ENCODE assay signal across 13 mouse cellular contexts in the genomic region with DNA sequence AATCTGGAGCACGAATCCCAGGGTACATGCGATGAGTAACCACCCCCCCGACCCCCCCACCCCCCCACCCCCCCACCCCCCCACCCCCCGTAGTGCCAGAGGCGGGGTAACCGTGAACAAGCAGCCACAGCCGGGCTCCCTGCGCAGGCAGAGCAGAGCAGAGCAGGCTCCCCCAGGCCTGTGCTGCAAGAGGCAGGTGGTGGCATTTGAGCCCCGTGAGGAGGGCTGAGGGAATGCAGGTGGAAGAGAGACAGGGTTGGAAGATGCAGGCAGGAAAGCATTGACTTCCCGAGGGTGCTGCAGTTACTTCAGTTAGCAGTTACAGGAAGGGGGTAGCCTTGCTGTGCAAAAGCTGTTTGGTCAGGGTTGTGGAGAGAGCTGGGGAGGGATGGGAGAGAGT. TPM values are rescaled to one million over a fixed set of nuclear protein-coding genes. Genes with fewer than 3 reads are reported as not detected.
DNase-seq lines count a peak whose midpoint lies in the region; ATAC-seq lines count a peak whose summit lies in the region.
"Had no signal": no experiment of that assay in that cellular context is flagged by ENCODE, and none has a peak within 500 bp of the region (broad histone marks: within the 10 kb centered on the region; RNA-seq: fewer than 3 reads in every experiment).

No protein-coding gene starts in this region.

- H3K4me1 ChIP-seq in hindbrain, embryonic 11.5 days (replicated peaks; ENCODE audit: control insufficient read depth, insufficient read depth, low read length): no peaks in the 10 kb centered on the region
- no peaks in the 10 kb centered on the region for H3K4me1 ChIP-seq in hindbrain, embryonic 14.5 days (replicated peaks; ENCODE audit: control insufficient read depth, insufficient read depth, low read length)
- H3K4me1 ChIP-seq in limb, embryonic 10.5 days: no peaks in the 10 kb centered on the region
- H3K4me1 ChIP-seq: embryonic facial prominence, embryonic 13.5 days; heart, embryonic 13.5 days; liver, embryonic 15.5 days had no signal

- peak; percentile 17 for DNase-seq in hindbrain, embryonic 11.5 days (ENCODE audit: low spot score)
- no peak for DNase-seq in hindbrain, embryonic 14.5 days (ENCODE audit: low spot score)
- DNase-seq in thymus, postnatal 4 days: peak; percentile 52
- DNase-seq in thymus, postnatal 10 days (ENCODE audit: low spot score in 2 of 2): no peak
- DNase-seq in limb, embryonic 10.5 days (ENCODE audit: low spot score): peak; percentile 44
- DNase-seq in layer of hippocampus, postnatal 10 days (ENCODE audit: low spot score in 2 of 2): no peak
- DNase-seq in spleen, postnatal 14 days (ENCODE audit: low spot score in 2 of 2): no peak
- DNase-seq: layer of hippocampus, postnatal 36 days had no signal

- no peak overlapping the region for H3K4me2 ChIP-seq in hindbrain, embryonic 11.5 days (replicated peaks; ENCODE audit: low read depth, low read length)
- H3K4me2 ChIP-seq in hindbrain, embryonic 14.5 days (replicated peaks): no peak overlapping the region
- H3K4me2 ChIP-seq: embryonic facial prominence, embryonic 13.5 days; heart, embryonic 13.5 days; liver, embryonic 15.5 days had no signal

- H3K9ac ChIP-seq in hindbrain, embryonic 11.5 days (ENCODE audit: low read depth, low read length): no peak overlapping the region
- H3K9ac ChIP-seq in hindbrain, embryonic 14.5 days: no peak overlapping the region
- H3K9ac ChIP-seq: embryonic facial prominence, embryonic 13.5 days; heart, embryonic 13.5 days; liver, embryonic 15.5 days had no signal

- H3K9me3 ChIP-seq in hindbrain, embryonic 11.5 days (ENCODE audit: control insufficient read depth, low read length): no peaks in the 10 kb centered on the region
- no peaks in the 10 kb centered on the region for H3K9me3 ChIP-seq in hindbrain, embryonic 14.5 days (ENCODE audit: control insufficient read depth, low read length)
- H3K9me3 ChIP-seq in limb, embryonic 10.5 days (replicated peaks): no peaks in the 10 kb centered on the region
- H3K9me3 ChIP-seq: embryonic facial prominence, embryonic 13.5 days; heart, embryonic 13.5 days; liver, embryonic 15.5 days; megakaryocyte, embryonic 14.5 days had no signal

- 22% methylated on average over 8 of the region's 10 CpGs for WGBS in hindbrain, embryonic 11.5 days
- 12% methylated on average over 10 of the region's 10 CpGs for WGBS in hindbrain, embryonic 14.5 days
- 17% methylated on average over 10 of the region's 10 CpGs for whole genome bisulfite sequencing in limb, embryonic 10.5 days

- H3K27ac ChIP-seq in hindbrain, embryonic 11.5 days (ENCODE audit: low read depth, low read length): no peak overlapping the region
- no peak overlapping the region for H3K27ac ChIP-seq in hindbrain, embryonic 14.5 days
- H3K27ac ChIP-seq in limb, embryonic 10.5 days: no peak overlapping the region
- H3K27ac ChIP-seq: embryonic facial prominence, embryonic 13.5 days; heart, embryonic 13.5 days; liver, embryonic 15.5 days had no signal

- H3K4me3 ChIP-seq in hindbrain, embryonic 11.5 days (ENCODE audit: low read depth, low read length): no peak overlapping the region
- no peak overlapping the region for H3K4me3 ChIP-seq in hindbrain, embryonic 14.5 days (replicated peaks; ENCODE audit: low read length)
- H3K4me3 ChIP-seq in limb, embryonic 10.5 days: no peak overlapping the region
- H3K4me3 ChIP-seq: embryonic facial prominence, embryonic 13.5 days; heart, embryonic 13.5 days; liver, embryonic 15.5 days; megakaryocyte, embryonic 14.5 days had no signal

- no peaks in the 10 kb centered on the region for H3K36me3 ChIP-seq in hindbrain, embryonic 11.5 days (ENCODE audit: control insufficient read depth, insufficient read depth, low read length)
- H3K36me3 ChIP-seq in hindbrain, embryonic 14.5 days (replicated peaks; ENCODE audit: control insufficient read depth, insufficient read depth): no peaks in the 10 kb centered on the region
- no peaks in the 10 kb centered on the region for H3K36me3 ChIP-seq in limb, embryonic 10.5 days
- H3K36me3 ChIP-seq: embryonic facial prominence, embryonic 13.5 days; heart, embryonic 13.5 days; liver, embryonic 15.5 days had no signal

- no peak for ATAC-seq in hindbrain, embryonic 11.5 days (ENCODE audit: low FRiP score)
- ATAC-seq in hindbrain, embryonic 14.5 days (ENCODE audit: low FRiP score): no peak
- no peak for ATAC-seq in monocyte, adult 5-6 weeks (replicated peaks; ENCODE audit: insufficient number of reproducible peaks, low FRiP score, low TSS enrichment, poor library complexity, severe bottlenecking)

- no peaks in the 10 kb centered on the region for H3K27me3 ChIP-seq in hindbrain, embryonic 11.5 days (ENCODE audit: control insufficient read depth, insufficient read depth, low read length)
- no peaks in the 10 kb centered on the region for H3K27me3 ChIP-seq in hindbrain, embryonic 14.5 days (ENCODE audit: control insufficient read depth, insufficient read depth, low read length)
- H3K27me3 ChIP-seq in limb, embryonic 10.5 days (ENCODE audit: low read depth, poor library complexity, severe bottlenecking): peaks cover 32% of the 10 kb centered on the region; the same call in 1 of the 2 replicates

RNA-seq across cellular contexts. Expression of a gene that starts 17.5 kb away (rescaled TPM):
- not detected in 2 replicates for polyA plus RNA-seq in hindbrain, embryonic 11.5 days (2014; fragmentation: Nextera tagmentation; extraction: Ambion mirVana)
- 0.08 and 0.09 TPM in 2 replicates for polyA plus RNA-seq in hindbrain, embryonic 14.5 days (2014; fragmentation: Nextera tagmentation; extraction: Ambion mirVana)
- polyA plus RNA-seq in limb, embryonic 10.5 days (2016; fragmentation: Nextera tagmentation; extraction: Ambion mirVana): not detected in 2 replicates
- not detected in 3 replicates for total RNA-seq in monocyte, adult 5-6 weeks (2017)
- under 1 TPM; 0.18 to 0.27 TPM for total RNA-seq in layer of hippocampus, postnatal 10 days (2021)
- polyA plus RNA-seq: embryonic facial prominence, embryonic 13.5 days; heart, embryonic 13.5 days; liver, embryonic 15.5 days had no signal

RNA-seq across cellular contexts. Expression of a gene that starts 28.3 kb away (rescaled TPM):
- polyA plus RNA-seq in hindbrain, embryonic 11.5 days (2014; fragmentation: Nextera tagmentation; extraction: Ambion mirVana): 0.08 TPM in 1 of 2 replicates, not detected in the other
- not detected in 2 replicates for polyA plus RNA-seq in hindbrain, embryonic 14.5 days (2014; fragmentation: Nextera tagmentation; extraction: Ambion mirVana)
- polyA plus RNA-seq in limb, embryonic 10.5 days (2016; fragmentation: Nextera tagmentation; extraction: Ambion mirVana): not detected in 2 replicates
- total RNA-seq in monocyte, adult 5-6 weeks (2017): not detected in 3 replicates
- not detected for total RNA-seq in layer of hippocampus, postnatal 10 days (2021)
- total RNA-seq: layer of hippocampus, postnatal 36 days had no signal
- polyA plus RNA-seq: heart, embryonic 13.5 days; liver, embryonic 15.5 days had no signal

RNA-seq across cellular contexts. Expression of a gene that starts 39.9 kb away (rescaled TPM):
- polyA plus RNA-seq in hindbrain, embryonic 11.5 days (2014; fragmentation: Nextera tagmentation; extraction: Ambion mirVana): 262 and 282 TPM in 2 replicates
- polyA plus RNA-seq in hindbrain, embryonic 14.5 days (2014; fragmentation: Nextera tagmentation; extraction: Ambion mirVana): 235 and 252 TPM in 2 replicates
- 379 and 421 TPM in 2 replicates for polyA plus RNA-seq in limb, embryonic 10.5 days (2016; fragmentation: Nextera tagmentation; extraction: Ambion mirVana)
- total RNA-seq in monocyte, adult 5-6 weeks (2017): 111 to 112 TPM (median 112 TPM) in 3 replicates
- 100 to 1,000 TPM in 1 of 2 experiments, 10 to 100 TPM in 1; 97.5 to 108 TPM for total RNA-seq in layer of hippocampus, postnatal 10 days (2021)

RNA-seq across cellular contexts. Expression of a gene that starts 40.5 kb away (rescaled TPM):
- polyA plus RNA-seq in hindbrain, embryonic 11.5 days (2014; fragmentation: Nextera tagmentation; extraction: Ambion mirVana): 17.0 and 17.2 TPM in 2 replicates
- polyA plus RNA-seq in hindbrain, embryonic 14.5 days (2014; fragmentation: Nextera tagmentation; extraction: Ambion mirVana): 12.9 and 13.8 TPM in 2 replicates
- polyA plus RNA-seq in limb, embryonic 10.5 days (2016; fragmentation: Nextera tagmentation; extraction: Ambion mirVana): 22.8 and 23.6 TPM in 2 replicates
- 28.6 to 54.3 TPM (median 43.2 TPM) in 3 replicates for total RNA-seq in monocyte, adult 5-6 weeks (2017)
- total RNA-seq in layer of hippocampus, postnatal 10 days (2021): 10 to 100 TPM; 10.7 to 13.5 TPM

RNA-seq across cellular contexts. Expression of a gene that starts 53.6 kb away (rescaled TPM):
- polyA plus RNA-seq in hindbrain, embryonic 11.5 days (2014; fragmentation: Nextera tagmentation; extraction: Ambion mirVana): 32.6 and 35.6 TPM in 2 replicates
- polyA plus RNA-seq in hindbrain, embryonic 14.5 days (2014; fragmentation: Nextera tagmentation; extraction: Ambion mirVana): 53.2 and 61.3 TPM in 2 replicates
- 33.7 and 40.3 TPM in 2 replicates for polyA plus RNA-seq in limb, embryonic 10.5 days (2016; fragmentation: Nextera tagmentation; extraction: Ambion mirVana)
- 3.2 to 7.3 TPM (median 4.8 TPM) in 3 replicates for total RNA-seq in monocyte, adult 5-6 weeks (2017)
- total RNA-seq in layer of hippocampus, postnatal 10 days (2021): 10 to 100 TPM; 86.3 to 99.3 TPM

Comparison
In these comparisons a context has a peak if more than half of its experiments do, and no peak if none do; other contexts are left out.
1. DNase-seq: peak in hindbrain, embryonic 11.5 days (single experiment), thymus, postnatal 4 days (single experiment) and limb, embryonic 10.5 days (single experiment); none in hindbrain, embryonic 14.5 days (single experiment), thymus, postnatal 10 days (0 of 2), layer of hippocampus, postnatal 10 days (0 of 2) and spleen, postnatal 14 days (0 of 2).